Mouse (Mus musculus) heart, embryonic 10.5 days (tissue): ENCODE data around the gene Caml. TPM values are rescaled to one million over a fixed set of nuclear protein-coding genes. Genes with fewer than 3 reads are reported as not detected.
A peak's percentile ranks its signal among the peaks of the same experiment; 100 is the strongest.
"Not testable (repeated sequence)": the region's sequence is repeated elsewhere in the genome, so short reads cannot be mapped to it uniquely, and the experiment has no call there.

ENCODE experiments used
- DNase-seq: peaks from one replicate; pipeline ENCODE4 v3.0.0-alpha.2; 2017; ENCODE audit warnings: low spot score
- H3K27ac ChIP-seq: fragments of 300-500 bp; sonication (generic); 2 replicates; pipeline ENCODE4 v1.5.1; 2016; ENCODE audit warnings: mild to moderate bottlenecking
- H3K27me3 ChIP-seq: fragments of 300-500 bp; sonication (generic); 2 replicates; pipeline ENCODE4 v1.6.1; 2016; ENCODE audit warnings: mild to moderate bottlenecking; ENCODE audit not compliant: poor library complexity, insufficient read depth, severe bottlenecking
- H3K36me3 ChIP-seq: fragments of 300-500 bp; sonication (generic); 2 replicates; pipeline ENCODE4 v1.6.1; 2016; ENCODE audit warnings: mild to moderate bottlenecking, moderate library complexity
- H3K4me1 ChIP-seq: fragments of 300-500 bp; sonication (generic); 2 replicates; pipeline ENCODE4 v1.6.1; 2016; ENCODE audit warnings: mild to moderate bottlenecking
- H3K4me3 ChIP-seq: fragments of 300-500 bp; sonication (generic); 2 replicates; pipeline ENCODE4 v1.5.1; 2016; ENCODE audit warnings: mild to moderate bottlenecking, moderate library complexity
- H3K9me3 ChIP-seq: fragments of 300-500 bp; sonication (generic); 2 replicates; pipeline ENCODE4 v1.6.1; 2016; ENCODE audit warnings: mild to moderate bottlenecking, moderate library complexity
- WGBS: fragments of 180-500 bp; shearing (Covaris S2); methylation state at CpG from one replicate; pipeline ENCODE4 v1.1.7; 2016; 5-methylcytosine and 5-hydroxymethylcytosine counted together
- polyA plus RNA-seq: library from polyadenylated mRNA; unstranded; fragments of >200 nt; fragmentation: Nextera tagmentation; extraction: Ambion mirVana; gene quantifications from 2 replicates; pipeline ENCODE4 v1.2.1, GENCODE M21; 2016

Gene Caml
- polyA plus RNA-seq, 1 experiment from 2014 or later: 41.8 TPM

- Histone ChIP-seq H3K36me3 (peaks cover 52% of the 10 kb centered on the region), H3K27me3 (no peaks in the 10 kb centered on the region), H3K9me3 (no peaks in the 10 kb centered on the region), H3K27ac (peak within 1 kb of the TSS; percentile 86), H3K4me3 (peak within 1 kb of the TSS; percentile 87), H3K4me1 (peaks cover 16% of the 10 kb centered on the region)
- peak; percentile 92 for DNase-seq
- WGBS: 10% methylated on average over 51 of the region's 51 CpGs
Observed at GRCm38 (mm10) chr13:55599566-55600540, 23.0 kb upstream of the Caml start, which contains the start of gene B4galt7. B4galt7 (plus strand) TSS chr13:55599896.

DNA sequence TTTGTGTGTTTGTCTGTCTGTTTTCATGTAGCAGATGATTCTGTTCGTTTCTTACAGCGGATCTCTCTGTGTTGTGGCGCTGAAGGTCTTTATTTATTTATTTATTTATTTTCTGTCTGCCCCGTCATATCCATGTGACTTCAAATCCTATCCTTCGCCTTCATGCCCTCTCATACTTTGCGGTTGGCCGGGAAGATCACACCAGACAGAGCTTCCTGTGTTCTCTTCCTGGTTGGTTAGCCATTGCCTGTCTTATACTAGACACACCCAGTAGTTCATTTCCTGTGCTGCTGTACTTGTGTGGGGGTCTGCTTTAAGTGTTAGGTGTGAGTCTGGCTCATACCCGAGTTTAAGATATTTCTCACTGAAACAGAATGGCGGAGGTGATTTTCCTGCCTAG, 22.1 kb upstream of the Caml start:
- Histone ChIP-seq H3K27me3 (no peaks in the 10 kb centered on the region), H3K27ac (peak overlapping the region; percentile 86), H3K9me3 (no peaks in the 10 kb centered on the region), H3K4me3 (peak overlapping the region; percentile 87), H3K36me3 (peaks cover 48% of the 10 kb centered on the region), H3K4me1 (peaks cover 16% of the 10 kb centered on the region)
- no peak for DNase-seq
- WGBS: 26% methylated on average over 9 of the region's 9 CpGs

GRCm38 (mm10) chr13:55601611-55602010, 21.2 kb upstream of the Caml start:
- peaks cover 42% of the 10 kb centered on the region for H3K36me3 ChIP-seq
- no peaks in the 10 kb centered on the region for H3K9me3 ChIP-seq
- H3K4me1 ChIP-seq: peaks cover 16% of the 10 kb centered on the region
- no peak overlapping the region for H3K4me3 ChIP-seq
- DNase-seq: no peak
- 5% methylated on average over 3 of the region's 3 CpGs for WGBS
- H3K27ac ChIP-seq: no peak overlapping the region
- H3K27me3 ChIP-seq: no peaks in the 10 kb centered on the region

DNA sequence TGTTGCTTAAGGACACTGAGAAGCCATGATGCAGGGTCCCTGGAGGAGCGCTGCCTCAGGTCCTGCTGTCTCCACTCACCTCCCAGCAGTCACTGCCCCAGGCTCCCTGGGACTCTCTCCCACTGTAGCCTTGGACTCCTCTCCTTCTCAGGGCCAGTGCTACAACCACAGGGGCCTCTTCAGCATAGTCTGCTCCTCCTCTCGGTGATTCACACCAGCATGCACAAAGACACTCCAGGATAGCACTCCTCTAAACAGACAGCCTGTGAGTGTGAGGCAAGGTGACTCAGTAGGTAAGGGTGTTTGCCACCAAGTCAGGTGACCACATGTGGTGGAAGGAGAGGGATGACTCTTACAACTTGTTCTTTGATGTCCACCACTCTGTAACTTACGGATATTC, 18.2 kb upstream of the Caml start:
- no peak overlapping the region for H3K4me3 ChIP-seq
- H3K27me3 ChIP-seq: no peaks in the 10 kb centered on the region
- peaks cover 51% of the 10 kb centered on the region for H3K36me3 ChIP-seq
- peaks cover 12% of the 10 kb centered on the region for H3K4me1 ChIP-seq
- no peaks in the 10 kb centered on the region for H3K9me3 ChIP-seq
- no peak overlapping the region for H3K27ac ChIP-seq
- DNase-seq: no peak
- WGBS: 87% methylated on average over 3 of the region's 3 CpGs

DNA sequence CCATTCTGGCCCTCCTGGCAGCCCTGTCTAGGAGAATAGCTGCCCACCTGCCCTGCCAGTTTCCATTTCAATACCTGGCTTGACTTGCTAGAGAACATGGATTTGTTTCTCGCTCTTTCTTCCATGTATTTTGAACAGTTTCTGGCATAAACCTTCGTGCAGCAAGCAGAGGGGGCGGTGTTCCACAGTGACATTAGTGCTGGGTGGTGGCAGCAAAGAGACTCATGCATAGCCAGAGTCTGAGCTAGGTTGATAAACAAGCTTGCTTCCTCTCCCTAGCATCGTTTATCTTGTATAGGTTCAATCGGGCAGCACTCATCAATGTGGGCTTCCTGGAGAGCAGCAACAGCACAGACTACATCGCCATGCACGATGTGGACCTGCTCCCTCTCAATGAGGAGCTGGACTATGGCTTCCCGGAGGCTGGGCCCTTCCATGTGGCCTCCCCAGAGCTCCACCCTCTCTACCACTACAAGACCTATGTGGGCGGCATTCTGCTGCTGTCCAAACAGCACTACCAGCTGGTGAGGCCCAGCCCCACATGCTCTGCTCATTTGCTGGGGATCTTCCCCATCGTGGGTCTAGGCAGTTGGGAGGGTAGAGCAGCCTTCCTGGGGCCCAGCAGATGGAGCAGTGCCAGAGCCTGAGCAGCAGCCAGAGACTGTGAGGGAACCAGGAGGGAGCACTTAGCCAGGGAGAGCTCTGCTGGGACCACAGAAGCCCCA, 15.7 kb upstream of the Caml start:
- H3K9me3 ChIP-seq: no peaks in the 10 kb centered on the region
- H3K4me3 ChIP-seq: no peak overlapping the region
- H3K4me1 ChIP-seq: no peaks in the 10 kb centered on the region
- 70% methylated on average over 10 of the region's 10 CpGs for WGBS
- H3K27ac ChIP-seq: 0 out of 2 replicates have a peak overlapping the region, but pooled peaks have one; percentile 11
- DNase-seq: no peak
- H3K36me3 ChIP-seq: peaks cover 64% of the 10 kb centered on the region
- no peaks in the 10 kb centered on the region for H3K27me3 ChIP-seq

DNA sequence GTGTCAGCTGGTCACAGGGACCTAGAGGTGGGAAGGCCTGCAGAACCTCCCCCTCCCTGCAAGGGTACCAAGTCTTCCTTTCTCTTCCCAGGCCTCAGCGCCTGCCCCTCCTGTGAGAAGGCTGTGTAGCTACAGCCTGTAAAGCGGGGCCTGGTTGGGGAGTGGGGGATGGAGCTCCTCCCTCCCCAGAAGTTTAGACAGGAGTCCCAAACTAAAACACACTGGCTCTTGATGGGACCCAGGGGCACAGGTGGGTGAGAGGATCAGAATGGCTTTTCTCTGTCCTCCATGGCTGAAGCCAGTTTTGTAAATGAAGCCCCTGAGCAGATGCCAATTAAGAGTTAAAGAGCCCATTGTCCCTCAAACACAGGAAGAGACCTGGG, 15.2 kb upstream of the Caml start:
- WGBS: 91% methylated on average over 2 of the region's 2 CpGs
- Histone ChIP-seq H3K4me3 (no peak overlapping the region), H3K4me1 (no peaks in the 10 kb centered on the region), H3K36me3 (peaks cover 64% of the 10 kb centered on the region), H3K9me3 (no peaks in the 10 kb centered on the region), H3K27ac (0 out of 2 replicates have a peak overlapping the region, but pooled peaks have one; percentile 11), H3K27me3 (no peaks in the 10 kb centered on the region)
- DNase-seq: no peak

DNA sequence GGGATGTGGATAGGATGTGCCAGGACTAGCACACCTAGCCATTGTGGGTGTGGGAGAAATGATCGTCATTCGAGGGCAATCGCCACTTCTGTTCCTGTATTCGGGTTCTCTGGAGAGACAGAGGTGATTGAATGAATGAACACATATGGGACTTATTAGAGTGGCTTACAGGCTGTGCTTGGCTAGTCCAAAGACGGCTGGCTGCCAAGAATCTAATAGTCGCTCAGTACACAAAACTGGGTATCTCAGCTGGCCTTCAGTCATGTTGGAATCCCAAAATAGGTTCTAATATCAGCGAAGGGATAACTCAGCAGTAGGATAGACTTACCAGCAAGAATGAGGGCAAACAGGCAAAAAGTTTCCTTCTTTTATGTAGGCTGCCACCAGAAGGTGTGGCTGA, 10.8 kb upstream of the Caml start:
- no peak for DNase-seq
- Histone ChIP-seq H3K36me3 (peaks cover 40% of the 10 kb centered on the region), H3K27me3 (no peaks in the 10 kb centered on the region), H3K4me3 (no peak overlapping the region), H3K4me1 (no peaks in the 10 kb centered on the region), H3K9me3 (no peaks in the 10 kb centered on the region), H3K27ac (no peak overlapping the region)
- 82% methylated on average over 7 of the region's 7 CpGs for WGBS

DNA sequence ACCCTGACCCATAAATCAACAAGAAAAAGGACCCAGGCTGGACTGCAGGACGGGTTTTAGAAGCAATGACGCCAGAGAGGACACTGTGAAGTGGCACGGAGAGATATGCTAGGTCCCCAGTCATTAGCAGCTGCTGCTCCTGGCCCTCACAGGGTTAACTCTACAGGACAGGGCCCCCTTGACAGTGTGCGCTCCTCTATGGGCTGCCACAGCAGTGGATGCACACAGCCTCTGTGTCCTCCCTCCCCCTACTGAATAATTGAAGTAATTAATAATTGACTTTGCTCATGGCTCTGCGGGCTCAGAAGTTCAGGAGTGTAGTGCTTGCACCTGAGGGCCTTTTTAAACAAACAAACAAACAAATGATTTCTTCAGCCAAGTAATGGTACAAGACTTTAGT, 9.3 kb upstream of the Caml start:
- no peak for DNase-seq
- no peak overlapping the region for H3K27ac ChIP-seq
- H3K4me1 ChIP-seq: no peaks in the 10 kb centered on the region
- WGBS: 41% methylated on average over 5 of the region's 5 CpGs
- no peak overlapping the region for H3K4me3 ChIP-seq
- H3K27me3 ChIP-seq: no peaks in the 10 kb centered on the region
- H3K9me3 ChIP-seq: no peaks in the 10 kb centered on the region
- H3K36me3 ChIP-seq: peaks cover 27% of the 10 kb centered on the region

DNA sequence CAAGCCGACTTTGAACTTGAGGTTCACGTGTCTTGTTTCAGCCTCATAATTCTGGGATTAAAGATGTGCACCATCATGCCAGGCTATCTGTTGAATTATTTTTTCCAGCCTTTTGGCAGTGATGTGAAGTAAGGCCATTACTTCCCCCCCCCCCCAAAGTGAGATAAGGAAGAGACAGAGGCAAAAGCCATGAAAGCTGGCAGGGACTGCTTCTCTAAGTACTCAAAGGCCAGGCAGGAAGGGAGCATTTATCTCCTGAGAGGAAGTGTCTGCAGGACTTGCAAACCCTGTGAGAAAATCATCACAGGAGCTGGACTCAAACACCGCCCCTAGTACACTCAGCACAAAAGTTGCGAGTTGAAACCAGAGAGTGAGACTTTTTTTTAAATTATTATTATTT, 3.5 kb upstream of the Caml start:
- WGBS: 80% methylated on average over 4 of the region's 4 CpGs
- H3K27ac ChIP-seq: no peak overlapping the region

DNA sequence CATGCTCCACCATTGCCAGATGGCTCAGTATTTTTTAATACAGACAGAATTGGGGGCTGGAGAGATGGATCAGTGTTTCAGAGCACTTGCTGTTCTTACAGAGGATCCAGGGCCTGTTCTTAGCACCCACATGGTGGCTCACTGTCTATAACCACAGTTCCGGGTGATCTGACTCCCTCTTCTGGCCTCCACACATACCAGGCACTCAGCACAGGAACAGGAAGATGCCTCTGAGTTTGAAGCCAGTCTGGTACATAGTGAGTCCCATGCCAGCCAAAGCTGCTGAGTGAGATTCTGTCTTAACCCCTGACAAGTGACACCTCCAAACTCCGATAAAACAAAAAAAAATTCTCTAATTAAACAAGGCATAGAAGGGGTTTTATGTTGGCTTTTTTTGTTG, 2.5 kb upstream of the Caml start:
- DNase-seq: no peak
- H3K36me3 ChIP-seq: peaks cover 7% of the 10 kb centered on the region; the same call in 1 of the 2 replicates
- H3K27ac ChIP-seq: no peak overlapping the region
- H3K27me3 ChIP-seq: no peaks in the 10 kb centered on the region
- H3K4me1 ChIP-seq: peaks cover 11% of the 10 kb centered on the region
- no peaks in the 10 kb centered on the region for H3K9me3 ChIP-seq
- WGBS: 90% methylated on average over 2 of the region's 2 CpGs
- no peak overlapping the region for H3K4me3 ChIP-seq

More for the DNA sequence above, 3.5 kb upstream of the Caml start:
- no peak for DNase-seq
- no peaks in the 10 kb centered on the region for H3K9me3 ChIP-seq
- H3K4me3 ChIP-seq: no peak overlapping the region
- H3K4me1 ChIP-seq: peaks cover 6% of the 10 kb centered on the region
- no peaks in the 10 kb centered on the region for H3K27me3 ChIP-seq
- no peaks in the 10 kb centered on the region for H3K36me3 ChIP-seq

DNA sequence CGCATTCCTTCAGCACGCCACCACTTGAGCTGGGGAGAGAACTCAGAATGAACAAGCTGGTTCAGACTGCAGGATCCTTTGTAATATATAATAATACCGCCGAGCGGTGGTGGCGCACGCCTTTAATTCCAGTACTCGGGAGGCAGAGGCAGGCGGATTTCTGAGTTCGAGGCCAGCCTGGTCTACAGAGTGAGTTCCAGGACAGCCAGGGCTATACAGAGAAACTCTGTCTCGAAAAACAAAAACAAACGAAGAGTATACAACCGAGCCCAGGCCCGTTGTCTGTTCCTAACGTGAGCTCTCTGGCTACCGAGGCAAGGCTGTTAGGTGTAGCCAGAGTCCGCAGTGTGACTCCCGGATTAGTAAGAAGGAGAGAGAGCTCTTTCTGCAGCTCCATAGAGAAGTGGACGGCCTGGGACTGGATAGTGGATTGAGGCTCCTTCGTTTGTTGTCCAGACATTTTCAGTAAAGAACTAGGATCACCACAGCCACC, 603 bp upstream of the Caml start:
- H3K9me3 ChIP-seq, DNase-seq, H3K27me3 ChIP-seq: not testable (repeated sequence)
- WGBS: 26% methylated on average over 20 of the region's 20 CpGs
- peaks cover 11% of the 10 kb centered on the region for H3K4me1 ChIP-seq
- H3K36me3 ChIP-seq: peaks cover 18% of the 10 kb centered on the region
- H3K27ac ChIP-seq: peak overlapping the region; percentile 94
- H3K4me3 ChIP-seq: peak overlapping the region; percentile 88

- peak within 1 kb of the TSS; percentile 87 for H3K27ac ChIP-seq
- H3K4me3 ChIP-seq: peak within 1 kb of the TSS; percentile 87
- WGBS: 6% methylated on average over 30 of the region's 30 CpGs
- peak; percentile 94 for DNase-seq
- no peaks in the 10 kb centered on the region for H3K27me3 ChIP-seq
- no peaks in the 10 kb centered on the region for H3K9me3 ChIP-seq
- peaks cover 51% of the 10 kb centered on the region for H3K36me3 ChIP-seq
- H3K4me1 ChIP-seq: peaks cover 16% of the 10 kb centered on the region; the same call in 1 of the 2 replicates
Observed at GRCm38 (mm10) chr13:55634639-55635127, 11.9 kb downstream of the Caml start, which contains the start of gene Ddx46. Ddx46 (plus strand) TSS chr13:55635027.
